Mouse (Mus musculus) lung, postnatal 0 days (tissue): ENCODE data around the gene Tepsin.

Experiments used
- CTCF ChIP-seq: IDR thresholded peaks from 2 replicates; pipeline ENCODE4 v1.5.1; 2016; ENCODE audit warnings: antibody characterized with exemption, mild to moderate bottlenecking
- EP300 ChIP-seq: IDR thresholded peaks from 2 replicates; pipeline ENCODE4 v1.6.1; 2016; ENCODE audit warnings: antibody characterized with exemption, mild to moderate bottlenecking, control low read depth

- TF ChIP-seq CTCF (no peak), EP300 (no peak)
These were observed 5.0 kb upstream of the Tepsin start for GRCm38 (mm10) chr11:120103431-120103997.
